Mouse (Mus musculus) kidney, postnatal 0 days (tissue): Measurements from ENCODE around the gene Lsm14b. TPM values are rescaled to one million over a fixed set of nuclear protein-coding genes. Genes with fewer than 3 reads are reported as not detected.

Experiments
- ATAC-seq: fragments of 200-750 bp; cut with Nextera tagmentation; replicated peaks from 2 replicates; pipeline ENCODE4 v1.8.0; 2017; ENCODE audit warnings: low read depth, moderate number of reproducible peaks, moderate TSS enrichment, moderate library complexity; ENCODE audit not compliant: low FRiP score
- DNase-seq: peaks from one replicate; pipeline ENCODE4 v3.0.0-alpha.2; 2016; ENCODE audit warnings: low spot score
- H3K27ac ChIP-seq: fragments of 300-500 bp; sonication (generic); 2 replicates; pipeline ENCODE4 v1.5.1; 2014; ENCODE audit warnings: mild to moderate bottlenecking
- H3K27me3 ChIP-seq: fragments of 300-500 bp; sonication (generic); 2 replicates; pipeline ENCODE4 v1.6.1; 2014; ENCODE audit warnings: low read length, mixed read lengths; ENCODE audit not compliant: insufficient read depth
- H3K36me3 ChIP-seq: fragments of 300-500 bp; sonication (generic); 2 replicates; pipeline ENCODE4 v1.6.1; 2014; ENCODE audit warnings: low read length, mixed read lengths; ENCODE audit not compliant: insufficient read depth
- H3K4me1 ChIP-seq: fragments of 300-500 bp; sonication (generic); replicated peaks from 2 replicates; pipeline ENCODE4 v1.6.1; 2014; ENCODE audit warnings: antibody characterized with exemption, low read length, mixed read lengths; ENCODE audit not compliant: insufficient read depth
- H3K4me2 ChIP-seq: fragments of 300-500 bp; sonication (generic); 2 replicates; pipeline ENCODE4 v1.6.1; 2014; ENCODE audit warnings: mild to moderate bottlenecking, low read length, moderate library complexity, mixed read lengths
- H3K4me3 ChIP-seq: fragments of 300-500 bp; sonication (generic); replicated peaks from 2 replicates; pipeline ENCODE4 v1.5.1; 2014; ENCODE audit warnings: low read depth, low read length
- H3K9ac ChIP-seq: fragments of 300-500 bp; sonication (generic); 2 replicates; pipeline ENCODE4 v1.6.1; 2014; ENCODE audit warnings: low read depth, low read length
- H3K9me3 ChIP-seq: fragments of 300-500 bp; sonication (generic); replicated peaks from 2 replicates; pipeline ENCODE4 v1.6.1; 2016; ENCODE audit warnings: low read length, inconsistent platforms, mixed read lengths
- CTCF ChIP-seq: IDR thresholded peaks from 2 replicates; pipeline ENCODE4 v1.5.1; 2016; ENCODE audit warnings: antibody characterized with exemption, low read depth, mild to moderate bottlenecking, moderate library complexity
- WGBS: fragments of 180-500 bp; shearing (Covaris S2); extraction: QIAGEN DNeasy Blood & Tissue Kit; methylation state at CpG from one replicate; pipeline ENCODE4 v1.1.7; 2014; 5-methylcytosine and 5-hydroxymethylcytosine counted together
- polyA plus RNA-seq: library from polyadenylated mRNA; unstranded; fragments of >200 nt; fragmentation: Nextera tagmentation; extraction: Ambion mirVana; gene quantifications from 2 replicates; pipeline ENCODE4 v1.2.1, GENCODE M21; 2015

Gene Lsm14b
- polyA plus RNA-seq, 1 experiment from 2014 or later: 9.3 TPM

- H3K4me3 ChIP-seq: no peak overlapping the region
- no peak for TF ChIP-seq CTCF
- no peak overlapping the region for H3K4me2 ChIP-seq
- H3K4me1 ChIP-seq: no peaks in the 10 kb centered on the region
- H3K27me3 ChIP-seq: no peaks in the 10 kb centered on the region
- H3K9me3 ChIP-seq: no peaks in the 10 kb centered on the region
- peaks cover 75% of the 10 kb centered on the region for H3K36me3 ChIP-seq
- H3K27ac ChIP-seq: no peak overlapping the region
- DNase-seq: no peak
- no peak overlapping the region for H3K9ac ChIP-seq
- WGBS: 56% methylated on average over 3 of the region's 3 CpGs
- 0 out of 2 replicates have a peak, but pooled peaks have one; percentile 37 for ATAC-seq
Measured at GRCm38 (mm10) chr2:180033956-180034355, 9.2 kb downstream of the Lsm14b start.

- TF ChIP-seq CTCF: no peak
- ATAC-seq: no peak
Measured at GRCm38 (mm10) chr2:180034753-180035152, 10.0 kb downstream of the Lsm14b start.

GRCm38 (mm10) chr2:180040406-180040805 is 15.6 kb downstream of the Lsm14b start:
- DNase-seq: no peak
- no peak overlapping the region for H3K4me3 ChIP-seq
- peaks cover 38% of the 10 kb centered on the region for H3K36me3 ChIP-seq
- H3K4me1 ChIP-seq: peaks cover 6% of the 10 kb centered on the region; the same call in 1 of the 2 replicates
- H3K9ac ChIP-seq: no peak overlapping the region
- peak overlapping the region; percentile 65; the same call in 1 of the 2 replicates for H3K4me2 ChIP-seq
- H3K9me3 ChIP-seq: no peaks in the 10 kb centered on the region
- WGBS: 37% methylated on average over 6 of the region's 6 CpGs
- no peak for TF ChIP-seq CTCF
- H3K27me3 ChIP-seq: no peaks in the 10 kb centered on the region
- ATAC-seq: no peak
- no peak overlapping the region for H3K27ac ChIP-seq

More at GRCm38 (mm10) chr2:180034753-180035152, 10.0 kb downstream of the Lsm14b start:
- Histone ChIP-seq H3K27me3 (no peaks in the 10 kb centered on the region), H3K4me1 (no peaks in the 10 kb centered on the region), H3K9me3 (no peaks in the 10 kb centered on the region), H3K36me3 (peaks cover 77% of the 10 kb centered on the region), H3K4me3 (no peak overlapping the region), H3K4me2 (no peak overlapping the region), H3K9ac (no peak overlapping the region), H3K27ac (no peak overlapping the region)
- WGBS: 45% methylated on average over 5 of the region's 5 CpGs
- DNase-seq: no peak

- peak overlapping the region; percentile 84 for H3K9ac ChIP-seq
- H3K27me3 ChIP-seq: no peaks in the 10 kb centered on the region
- peaks cover 27% of the 10 kb centered on the region for H3K36me3 ChIP-seq
- ATAC-seq: peak; percentile 56
- peak; percentile 47 for DNase-seq
- peaks cover 6% of the 10 kb centered on the region; the same call in 1 of the 2 replicates for H3K4me1 ChIP-seq
- H3K4me3 ChIP-seq: peak overlapping the region; percentile 93
- peak overlapping the region; percentile 95 for H3K27ac ChIP-seq
- H3K9me3 ChIP-seq: no peaks in the 10 kb centered on the region
- peak overlapping the region; percentile 65 for H3K4me2 ChIP-seq
- no peak for TF ChIP-seq CTCF
- under 1% methylated on average over 66 of the region's 66 CpGs for WGBS
Measured at GRCm38 (mm10) chr2:180041577-180042255, 16.9 kb downstream of the Lsm14b start.

GRCm38 (mm10) chr2:180042256-180042857 is 17.6 kb downstream of the Lsm14b start, which contains the start of the genes Psma7 and Ss18l1:
Gene Psma7, minus strand, starts transcription at chr2:180042433.
Gene Ss18l1, plus strand, starts transcription at chr2:180042509.
- TF ChIP-seq CTCF: peak; percentile 37; the same call in 1 of the 2 replicates
- H3K27ac ChIP-seq: peak within 1 kb of the TSS; percentile 95
- ATAC-seq (peak; percentile 93), DNase-seq (peak; percentile 93)
- H3K36me3 ChIP-seq: peaks cover 21% of the 10 kb centered on the region
- no peaks in the 10 kb centered on the region for H3K27me3 ChIP-seq
- H3K4me2 ChIP-seq: peak within 1 kb of the TSS; percentile 65
- peaks cover 6% of the 10 kb centered on the region; the same call in 1 of the 2 replicates for H3K4me1 ChIP-seq
- H3K9ac ChIP-seq: peak within 1 kb of the TSS; percentile 84
- no peaks in the 10 kb centered on the region for H3K9me3 ChIP-seq
- peak within 1 kb of the TSS; percentile 93 for H3K4me3 ChIP-seq
- WGBS: under 1% methylated on average over 64 of the region's 78 CpGs

GRCm38 (mm10) chr2:180042858-180043515 is 18.2 kb downstream of the Lsm14b start:
- peak overlapping the region; percentile 95 for H3K27ac ChIP-seq
- H3K4me2 ChIP-seq: peak overlapping the region; percentile 65
- TF ChIP-seq CTCF: no peak
- ATAC-seq (peak; percentile 70), DNase-seq (peak; percentile 80)
- peak overlapping the region; percentile 93 for H3K4me3 ChIP-seq
- WGBS: under 1% methylated on average over 55 of the region's 66 CpGs
- no peaks in the 10 kb centered on the region for H3K9me3 ChIP-seq
- H3K4me1 ChIP-seq: peaks cover 6% of the 10 kb centered on the region; the same call in 1 of the 2 replicates
- H3K36me3 ChIP-seq: peaks cover 15% of the 10 kb centered on the region
- no peaks in the 10 kb centered on the region for H3K27me3 ChIP-seq
- peak overlapping the region; percentile 84 for H3K9ac ChIP-seq
